Mouse (Mus musculus) E14TG2a.4 (cell line): ENCODE measurements at regions not wholly inside any gene's neighbourhood (a gene's known extent, or its start where the extent isn't known, plus 50 kb on each side); places are given as distances from the start of the nearest gene placed in this dataset.

Experiments used
- CTCF ChIP-seq: conservative IDR thresholded peaks from 2 replicates; pipeline ENCODE4 v1.5.1; 2014; ENCODE audit warnings: low read length
- NANOG ChIP-seq: IDR thresholded peaks from 2 replicates; pipeline ENCODE4 v1.6.1; 2014; ENCODE audit warnings: borderline replicate concordance, low read length, mixed read lengths
- POU5F1 ChIP-seq: IDR thresholded peaks from 2 replicates; pipeline ENCODE4 v1.6.1; 2014; ENCODE audit warnings: low read length, borderline replicate concordance

GRCm38 (mm10) chr2:74956129-74956450, 130.5 kb downstream of the Mtx2 start:
- TF ChIP-seq CTCF = no peak
- TF ChIP-seq POU5F1 = no peak
- no peak for TF ChIP-seq NANOG
